Mouse (Mus musculus) layer of hippocampus, postnatal 14 days (tissue): ENCODE measurements around the gene Gpr157. TPM values are rescaled to one million over a fixed set of nuclear protein-coding genes. Genes with fewer than 3 reads are reported as not detected.

Experiments
- DNase-seq, 2 experiments: peaks; one replicate each; pipeline ENCODE4 v3.0.0; 2021 to 2022; ENCODE audit warnings: low spot score in 2 of 2, mixed read lengths in 1 of 2
- microRNA-seq, 2 experiments: library from miRNA; unstranded; fragments of <30 nt; microRNA quantifications; one replicate each; pipeline ENCODE4 v1.2.0; 2021
- total RNA-seq, 2 experiments: library from RNA; stranded (reverse); gene quantifications; 2 replicates each; pipeline ENCODE4 v1.2.3; 2021

The Gpr157 gene
- total RNA-seq, 2 experiments from 2014 or later, result 1.1 to 1.4 TPM

DNA sequence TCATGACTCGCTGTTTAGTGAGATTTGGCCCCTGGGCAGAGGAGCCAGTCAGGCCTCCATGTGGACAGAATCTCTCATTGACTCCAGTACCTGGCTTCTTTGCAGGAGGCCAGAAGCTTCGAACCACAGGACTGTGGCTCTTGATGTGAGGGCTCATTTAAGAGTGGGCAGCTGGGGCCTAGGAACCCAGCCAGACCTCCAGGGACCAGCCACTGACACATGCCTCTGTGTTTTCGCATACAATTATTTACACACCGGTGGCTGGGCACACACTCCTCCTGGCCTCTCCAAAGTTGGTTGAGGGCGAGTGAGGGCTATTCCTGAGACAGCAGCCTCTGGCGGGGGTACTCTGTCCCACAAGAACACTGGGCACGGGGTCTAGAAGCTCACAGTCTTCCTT is 53.2 kb downstream of the Gpr157 start:
- DNase-seq, result no peak

DNA sequence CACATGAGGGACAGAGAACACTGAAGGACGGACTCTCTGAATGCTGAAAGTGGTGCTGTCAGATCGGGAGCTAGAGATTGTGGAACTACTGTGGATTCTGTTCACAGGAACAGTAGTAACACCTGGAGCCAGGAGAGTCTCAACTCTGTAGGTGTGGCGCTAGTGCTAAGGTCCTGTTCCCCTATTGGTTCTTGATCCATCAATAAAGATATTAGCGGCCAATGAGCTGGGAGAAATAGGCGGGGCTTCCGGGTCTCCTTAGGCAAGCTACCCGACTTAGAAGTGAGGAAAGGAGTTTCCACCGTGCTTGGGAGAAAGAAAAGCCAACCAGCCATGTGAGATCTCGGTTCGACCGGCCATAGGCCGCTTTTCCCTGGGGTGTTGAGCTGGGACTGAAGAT is 57.1 kb downstream of the Gpr157 start:
- DNase-seq, result no peak

DNA sequence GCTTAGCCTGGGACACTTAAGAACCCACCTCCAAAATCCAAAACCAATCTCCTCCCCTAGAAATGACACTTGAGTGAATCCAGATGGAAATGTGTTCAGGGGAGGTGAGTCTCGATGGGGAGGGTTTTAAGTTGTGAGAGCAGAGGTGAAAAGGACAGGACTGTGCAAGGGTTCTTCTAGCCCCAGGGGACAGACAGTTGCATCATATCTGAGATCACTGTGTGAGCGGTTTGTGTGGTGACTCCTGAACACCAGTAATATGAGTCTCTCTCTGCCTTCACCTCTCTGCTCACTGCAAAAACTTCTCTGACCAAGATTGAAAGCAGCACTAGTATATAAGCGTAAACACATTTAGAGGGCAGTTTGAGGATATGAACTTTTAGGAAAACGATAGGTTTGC is 59.1 kb downstream of the Gpr157 start:
- DNase-seq, result no peak

DNA sequence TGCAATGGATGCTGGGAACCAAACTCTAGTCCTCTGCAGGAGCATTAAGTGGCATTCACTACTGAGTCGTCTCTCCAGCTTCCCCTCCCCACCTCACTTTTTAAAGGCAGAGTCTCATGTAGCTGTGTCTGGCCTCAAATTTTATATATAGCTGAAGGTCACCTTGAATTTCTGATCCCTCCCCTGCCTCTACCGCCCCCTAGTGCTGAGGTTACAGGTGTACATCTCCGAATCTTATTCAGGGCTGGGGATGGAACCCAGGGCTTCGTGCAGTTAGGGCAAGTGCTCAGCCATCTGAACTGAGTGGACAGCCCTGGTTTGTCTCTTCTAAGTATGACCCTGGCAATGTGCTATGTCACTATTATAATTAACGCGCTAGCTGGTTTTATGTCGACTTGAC is 63.9 kb downstream of the Gpr157 start:
- no peak for DNase-seq

DNA sequence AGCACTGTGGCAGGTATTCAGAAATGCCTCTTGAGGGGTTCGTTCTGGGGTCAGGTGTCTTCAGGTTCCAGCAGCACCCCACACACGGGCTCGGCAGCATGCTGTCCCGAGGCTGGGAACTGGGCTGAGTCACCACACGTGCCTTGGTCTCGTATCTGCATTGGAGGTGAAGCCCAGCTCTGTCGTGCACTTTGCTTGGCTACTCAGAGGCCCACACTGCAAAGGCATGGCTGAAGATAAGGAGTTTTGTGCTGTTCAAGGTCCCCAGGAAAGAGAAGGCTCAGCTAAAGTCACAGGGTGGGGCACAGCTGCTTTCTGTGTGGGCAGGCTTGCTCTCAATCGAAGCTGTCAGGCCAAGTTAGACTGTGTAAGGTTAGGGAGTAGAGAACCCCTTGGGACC is 65.3 kb downstream of the Gpr157 start:
- no peak for DNase-seq

DNA sequence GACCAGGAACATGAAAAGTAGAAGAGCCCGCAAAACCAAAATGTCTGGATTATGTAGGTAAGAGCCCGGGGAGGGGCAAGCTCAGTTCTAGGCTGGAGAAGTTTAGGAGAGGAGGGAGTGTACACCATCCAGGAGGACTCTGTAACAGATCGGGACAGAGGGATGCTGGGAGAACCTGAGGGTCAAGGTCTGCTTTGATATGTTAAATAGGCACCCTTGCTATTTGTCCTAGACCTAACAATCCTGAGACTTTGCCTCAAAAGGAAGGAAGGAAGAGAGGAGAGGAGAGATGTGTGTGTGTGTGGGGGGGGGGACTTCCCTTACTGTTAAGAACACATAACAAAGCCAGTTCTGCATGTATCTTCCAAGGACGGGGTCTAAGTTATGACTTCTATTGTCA is 68.1 kb downstream of the Gpr157 start:
- DNase-seq, result no peak

Small RNA genes within 50 kb of the gene (microRNA-seq; reads per million reads assigned to microRNA genes)
- gene Mir34a, result 218 to 403 reads per million in 2 experiments

Other genes with a start within 250 kb of the Gpr157 start
- gene Spsb1, start 132.3 kb upstream of the Gpr157 start, total RNA-seq, result 10 to 100 TPM; 25.3 to 29.1 TPM
- 10 to 100 TPM; 11.5 to 12.2 TPM for gene H6pd, start 78.3 kb upstream of the Gpr157 start, total RNA-seq
- 1 to 10 TPM; 4.2 to 5.3 TPM for gene Slc2a5, start 31.9 kb downstream of the Gpr157 start, total RNA-seq
- gene Slc2a7, start 61.6 kb downstream of the Gpr157 start, total RNA-seq, result not detected
- gene Car6, start 114.0 kb downstream of the Gpr157 start, total RNA-seq, result not detected
- 100 to 1,000 TPM; 395 to 425 TPM for gene Eno1, start 149.4 kb downstream of the Gpr157 start, total RNA-seq
- gene Rere, start 194.3 kb downstream of the Gpr157 start, total RNA-seq, result 100 to 1,000 TPM; 118 to 127 TPM